Mouse (Mus musculus) adrenal gland, adult (tissue): ENCODE measurements at regions not wholly inside any gene's neighbourhood (a gene's known extent, or its start where the extent isn't known, plus 50 kb on each side); places are given as distances from the start of the nearest gene placed in this dataset.

ENCODE experiments used
- DNase-seq, 2 experiments: peaks; one replicate each; pipeline ENCODE4 v3.0.0; 2022 to 2023; ENCODE audit warnings: low spot score in 1 of 2; ENCODE audit not compliant: inconsistent age in 2 of 2

- no peak for DNase-seq
Measured at GRCm38 (mm10) chr11:55780011-55780410, 172.0 kb upstream of the Glra1 start.

DNA sequence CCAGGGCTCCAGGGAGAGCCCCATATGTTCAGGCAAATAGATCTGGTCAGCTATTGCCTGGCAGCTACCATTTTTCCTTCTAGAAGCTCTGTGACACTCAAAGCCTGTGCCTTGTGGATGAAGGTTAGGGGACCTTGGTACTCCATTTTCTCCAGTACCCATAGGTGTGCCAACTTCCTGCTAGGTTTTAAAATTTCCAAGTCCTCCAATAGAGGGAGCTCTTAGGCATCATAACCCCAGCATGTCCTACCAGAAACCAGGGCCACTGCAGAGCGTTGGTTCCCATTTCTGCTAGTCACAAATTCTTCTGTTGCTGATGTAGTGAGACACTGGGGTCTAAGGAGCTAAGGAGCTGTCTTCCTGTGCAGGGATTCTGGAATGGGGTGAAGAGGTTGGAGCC is 165.3 kb upstream of the Glra1 start:
- peak in 1 of 2 experiments; percentile 29 for DNase-seq

GRCm38 (mm10) chr11:55772538-55772937 is 164.5 kb upstream of the Glra1 start:
- no peak for DNase-seq

DNA sequence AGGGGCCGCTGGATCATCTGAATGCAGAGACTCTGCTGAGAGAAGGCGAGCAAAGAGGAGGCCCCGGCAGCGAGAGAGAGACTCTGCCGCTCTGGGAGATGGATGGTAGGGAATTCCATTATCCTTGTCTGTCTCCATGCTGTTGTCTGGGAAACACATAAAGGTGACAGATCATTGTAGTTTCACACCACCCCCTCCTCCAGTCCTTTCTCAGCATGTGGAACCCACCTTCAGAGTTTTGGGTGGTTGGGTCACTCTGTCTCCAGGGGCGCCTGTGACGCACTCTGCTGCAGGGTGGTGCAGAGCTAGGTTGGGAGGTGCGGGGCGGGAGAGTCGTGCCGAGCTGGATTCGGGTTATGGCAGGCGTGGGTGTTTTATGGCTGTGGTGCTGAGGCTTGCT is 164.1 kb upstream of the Glra1 start:
- DNase-seq = no peak

DNA sequence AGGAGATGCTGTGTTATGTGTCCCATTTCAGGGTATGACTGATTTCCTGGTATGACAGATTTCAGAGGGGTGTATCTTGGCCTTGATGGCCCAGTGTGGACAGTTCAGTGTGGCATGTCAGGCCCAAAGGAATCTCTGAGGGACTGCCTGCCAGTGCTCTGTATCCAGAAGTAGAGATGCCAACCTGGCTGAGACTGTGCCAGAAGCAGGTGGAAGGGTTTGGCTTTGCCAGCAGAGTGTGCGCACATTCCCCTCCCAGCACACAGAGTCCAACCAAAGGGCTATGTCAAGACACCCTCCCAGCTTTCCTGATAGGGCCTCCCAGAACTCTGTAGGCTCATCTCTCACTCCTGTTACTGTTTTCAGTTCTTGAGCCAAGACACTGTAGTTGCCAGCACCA is 156.8 kb upstream of the Glra1 start:
- no peak for DNase-seq
